Mouse (Mus musculus) thymus, postnatal 25 days (tissue): Measurements from ENCODE around the gene Tlk1.

ENCODE experiments used
- DNase-seq: peaks from one replicate; pipeline ENCODE4 v3.0.0; 2022

Gene Tlk1

GRCm38 (mm10) chr2:70673445-70674126 lies 151.9 kb downstream of the Tlk1 start:
- DNase-seq, result no peak

GRCm38 (mm10) chr2:70672476-70672875 lies 153.1 kb downstream of the Tlk1 start:
- DNase-seq, result no peak

GRCm38 (mm10) chr2:70669896-70670295 lies 155.6 kb downstream of the Tlk1 start:
- no peak for DNase-seq

- no peak for DNase-seq
Measured at GRCm38 (mm10) chr2:70669241-70669640, 156.3 kb downstream of the Tlk1 start.

GRCm38 (mm10) chr2:70667016-70667415 lies 158.5 kb downstream of the Tlk1 start:
- DNase-seq, result no peak

- peak; percentile 18 for DNase-seq
Measured at GRCm38 (mm10) chr2:70663764-70664163, 161.8 kb downstream of the Tlk1 start.
